Mouse (Mus musculus): ENCODE results near the gene Pola1.

The Pola1 gene

DNA sequence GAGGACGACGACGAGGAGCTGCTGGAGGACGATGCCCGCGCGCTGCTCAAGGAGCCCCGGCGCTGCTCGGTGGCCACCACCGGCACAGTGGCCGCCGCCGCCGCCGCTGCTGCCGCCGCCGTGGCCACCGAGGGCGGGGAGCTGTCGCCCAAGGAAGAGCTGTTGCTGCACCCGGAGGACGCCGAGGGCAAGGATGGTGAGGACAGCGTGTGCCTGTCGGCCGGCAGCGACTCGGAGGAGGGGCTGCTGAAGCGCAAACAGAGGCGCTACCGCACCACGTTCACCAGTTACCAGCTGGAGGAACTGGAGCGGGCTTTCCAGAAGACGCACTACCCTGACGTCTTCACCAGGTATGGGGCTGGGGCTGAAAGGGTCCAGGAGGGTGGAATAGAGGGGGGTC lies 342.9 kb downstream of the Pola1 start:
- DNase-seq (ENCODE audit: low read depth, low spot score): peak; percentile 11

DNA sequence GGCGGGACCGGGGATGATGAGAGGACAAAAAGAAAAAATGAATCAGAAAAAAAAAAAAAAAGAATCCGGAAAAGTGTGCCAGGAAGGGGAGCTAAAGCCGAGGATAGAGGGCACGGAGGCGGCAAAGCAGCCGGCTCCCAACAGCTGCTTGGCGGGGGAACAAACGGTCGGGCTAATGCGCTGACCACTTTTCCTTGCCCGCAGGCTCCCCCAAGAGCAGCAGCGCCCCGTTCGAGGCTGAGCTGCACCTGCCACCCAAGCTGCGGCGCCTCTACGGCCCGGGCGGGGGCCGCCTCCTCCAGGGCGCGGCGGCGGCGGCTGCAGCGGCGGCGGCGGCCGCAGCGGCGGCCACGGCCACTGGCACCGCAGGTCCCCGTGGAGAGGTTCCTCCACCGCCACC lies 343.6 kb downstream of the Pola1 start:
- DNase-seq (ENCODE audit: low read depth, low spot score): no peak

DNA sequence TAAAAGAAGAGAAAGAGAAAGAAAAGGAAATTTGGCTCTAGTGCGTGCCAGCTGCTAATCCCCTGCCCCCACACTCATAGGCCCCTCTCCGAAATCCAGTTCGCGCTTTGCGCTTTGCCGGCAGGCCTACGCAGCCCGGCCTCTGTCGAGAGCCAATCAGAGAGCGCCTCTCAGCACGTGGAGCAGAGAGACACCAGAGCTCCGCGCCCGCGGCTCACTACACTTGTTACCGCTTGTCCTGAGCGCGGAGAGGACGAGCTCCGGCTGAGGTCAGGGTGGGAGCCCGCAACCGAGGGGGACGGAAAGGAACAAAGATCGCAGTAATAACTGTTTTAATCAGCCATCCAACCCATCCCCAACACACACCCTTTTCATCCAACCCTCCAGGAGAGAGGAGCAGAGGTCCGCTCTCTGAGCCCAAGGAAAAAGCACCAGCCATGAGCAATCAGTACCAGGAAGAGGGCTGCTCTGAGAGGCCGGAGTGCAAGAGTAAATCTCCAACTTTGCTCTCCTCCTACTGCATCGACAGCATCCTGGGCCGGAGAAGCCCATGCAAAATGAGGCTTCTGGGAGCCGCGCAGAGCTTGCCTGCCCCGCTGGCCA lies 345.6 kb downstream of the Pola1 start, which contains the start of gene Arx:
Gene Arx, plus strand, starts transcription at position 155 of the 603 bp plus-strand sequence.
- DNase-seq (ENCODE audit: low read depth, low spot score): peak; percentile 85

DNA sequence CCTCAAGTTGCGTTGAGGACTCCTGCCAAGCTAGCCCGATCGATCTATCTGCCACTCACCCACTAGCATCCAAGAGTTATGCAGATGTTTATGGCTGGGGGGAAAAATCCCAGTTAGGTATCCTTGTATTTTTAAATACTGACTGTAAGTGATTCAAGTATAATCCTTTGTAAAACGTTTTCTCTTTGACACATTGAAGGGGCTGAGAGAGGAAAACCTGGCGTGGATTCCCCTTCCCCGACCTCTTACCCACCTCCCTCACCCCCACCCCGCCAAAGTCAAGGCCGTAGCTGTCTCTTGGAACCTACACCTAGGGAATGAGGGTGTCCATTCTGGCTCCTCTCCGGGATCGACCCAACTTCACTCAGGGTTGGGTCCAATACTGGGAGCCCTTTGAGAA lies 346.9 kb downstream of the Pola1 start:
- DNase-seq (ENCODE audit: low read depth, low spot score): no peak

DNA sequence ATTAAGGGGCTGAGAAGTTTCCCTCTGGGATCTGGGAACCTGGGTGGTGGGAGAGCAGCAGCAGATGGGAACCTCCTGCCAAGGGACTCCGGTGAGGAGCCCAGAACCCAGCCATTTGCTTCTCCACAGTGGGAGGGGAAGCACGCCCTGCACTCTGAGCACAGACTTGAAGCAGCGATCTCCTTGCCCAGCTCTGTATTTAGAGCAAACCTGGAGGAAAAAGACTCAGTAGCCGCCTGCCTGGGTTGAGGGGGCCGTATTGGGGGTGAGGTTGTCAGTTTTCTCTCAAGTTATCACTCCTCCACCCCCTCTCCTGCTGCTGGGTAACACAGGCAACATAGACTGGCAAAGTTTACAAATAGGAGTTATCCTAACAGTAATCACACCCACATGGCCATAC lies 350.2 kb downstream of the Pola1 start:
- DNase-seq (ENCODE audit: low read depth, low spot score): peak; percentile 12

DNA sequence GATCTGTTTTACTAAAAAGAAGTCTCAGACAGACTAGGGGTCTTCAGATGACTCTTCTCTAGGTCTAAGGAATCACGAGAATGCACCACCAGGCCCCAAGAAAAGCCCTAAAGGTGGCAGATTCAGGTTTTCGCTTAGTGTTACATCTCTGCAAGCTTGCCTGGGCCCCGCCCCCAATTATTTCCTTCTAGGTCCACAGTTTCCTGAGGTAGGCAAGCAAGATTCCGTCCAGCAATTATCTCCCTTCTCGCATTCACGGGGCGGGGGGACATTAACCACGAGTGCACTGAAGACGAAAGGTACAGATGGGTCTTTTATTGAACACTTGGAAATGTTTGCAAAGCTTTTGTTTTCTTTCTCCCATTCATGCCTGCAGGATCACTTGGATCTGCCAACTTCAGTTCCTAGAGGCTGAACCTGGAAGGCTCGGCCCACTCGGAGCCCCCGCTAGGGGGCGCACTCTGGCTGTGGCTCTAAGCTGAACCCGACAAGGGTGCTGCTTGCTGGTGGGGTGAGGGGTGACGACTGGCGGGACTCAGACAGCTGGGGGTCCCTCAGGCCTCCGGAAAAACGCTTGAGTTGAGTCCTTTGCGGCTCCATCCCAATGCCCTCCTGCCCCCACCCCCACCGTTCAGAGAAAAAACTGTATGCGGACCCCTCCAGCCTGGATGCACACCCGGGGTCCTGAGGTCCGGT lies 350.8 kb downstream of the Pola1 start:
- DNase-seq (ENCODE audit: low read depth, low spot score): peak; percentile 71

DNA sequence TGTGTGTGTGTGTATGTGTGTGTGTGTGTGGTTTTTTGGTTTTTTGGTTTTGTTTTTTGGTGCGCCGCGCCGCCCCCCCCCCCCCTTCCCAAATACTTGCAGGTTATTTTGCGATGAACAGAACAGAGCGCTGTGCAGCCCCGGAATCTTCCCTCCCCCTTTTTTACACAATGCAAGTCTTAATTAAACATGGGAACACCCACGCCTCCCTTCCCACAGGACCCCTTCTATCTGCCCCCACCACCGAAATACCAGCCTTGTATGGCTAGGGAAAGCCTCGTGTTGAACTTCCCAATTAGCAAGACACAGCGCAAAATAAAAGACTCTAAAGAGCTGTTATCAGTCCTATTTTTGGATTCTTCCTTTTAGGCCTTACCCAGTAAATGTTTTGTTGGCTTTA lies 352.0 kb downstream of the Pola1 start:
- no peak for DNase-seq (ENCODE audit: low read depth, low spot score)

DNA sequence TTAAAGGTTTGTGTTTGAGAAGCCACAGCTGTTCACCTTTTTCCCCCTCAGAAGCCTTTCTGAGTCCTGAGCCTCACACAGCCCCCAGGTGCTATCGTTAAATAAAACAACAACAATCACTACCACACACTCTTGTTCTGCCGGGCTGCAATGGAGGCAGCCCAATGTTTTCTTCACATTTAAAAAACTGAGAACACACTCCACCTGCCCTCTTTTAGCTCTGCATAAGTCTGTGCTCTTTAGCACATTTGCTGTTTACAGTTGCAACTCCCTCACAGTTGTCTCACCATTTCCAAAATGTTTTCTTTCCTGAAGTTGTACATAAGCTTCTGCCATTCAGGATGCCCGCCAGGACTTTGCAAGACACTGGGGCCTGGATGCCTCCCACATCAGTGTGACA lies 356.3 kb downstream of the Pola1 start:
- no peak for DNase-seq (ENCODE audit: low read depth, low spot score)

Measured in ES-CJ7 (cell line).